9 mouse cellular contexts compared by ENCODE assay signal in the genomic region with DNA sequence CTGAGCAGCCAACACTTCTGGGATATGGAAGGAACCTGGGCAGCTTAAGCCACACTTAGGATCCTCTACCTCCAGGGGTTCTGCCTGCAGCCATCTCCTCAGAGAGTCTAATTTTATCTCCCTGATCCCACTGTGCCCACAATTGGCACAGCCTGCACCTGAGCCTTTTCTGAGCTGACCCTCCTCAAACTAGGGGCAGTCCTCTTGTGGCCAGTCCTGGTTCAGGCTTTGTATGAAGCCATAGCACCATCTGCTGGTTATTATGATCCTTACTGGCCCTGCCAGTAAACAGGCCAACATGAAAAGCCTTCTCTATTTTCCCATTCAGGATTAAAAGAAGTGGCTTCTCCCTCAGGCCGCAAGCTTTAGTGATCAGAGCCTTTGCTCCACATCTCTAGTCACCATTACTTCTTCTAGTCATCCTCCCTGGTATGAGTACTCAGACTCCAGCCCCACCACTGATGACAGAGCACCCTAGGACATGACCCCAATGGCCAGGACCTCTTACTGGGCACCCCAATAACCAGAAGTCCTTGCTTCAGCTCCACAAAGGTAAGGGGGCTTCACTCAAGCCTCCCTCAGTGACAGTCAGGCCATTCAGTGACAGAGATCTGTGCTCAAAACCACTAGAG. TPM values are rescaled to one million over a fixed set of nuclear protein-coding genes. Genes with fewer than 3 reads are reported as not detected.
A peak's percentile ranks its signal among the peaks of the same experiment; 100 is the strongest.
DNase-seq lines count a peak whose midpoint lies in the region; ATAC-seq lines count a peak whose summit lies in the region.
"Had no signal": no experiment of that assay in that cellular context is flagged by ENCODE, and none has a peak within 500 bp of the region (broad histone marks: within the 10 kb centered on the region; RNA-seq: fewer than 3 reads in every experiment).

No protein-coding gene starts in this region.

- H3K4me2 ChIP-seq in limb, embryonic 11.5 days (ENCODE audit: low read depth, severe bottlenecking) = no peak overlapping the region
- no peak overlapping the region for H3K4me2 ChIP-seq in forebrain, embryonic 14.5 days (ENCODE audit: low read length)
- H3K4me2 ChIP-seq: liver, embryonic 13.5 days had no signal

- H3K4me3 ChIP-seq in limb, embryonic 11.5 days (ENCODE audit: low read depth, low read length) = no peak overlapping the region
- no peak overlapping the region for H3K4me3 ChIP-seq in limb, embryonic 10.5 days
- no peak overlapping the region for H3K4me3 ChIP-seq in forebrain, embryonic 14.5 days (ENCODE audit: low read depth, low read length)
- H3K4me3 ChIP-seq: liver, embryonic 13.5 days had no signal

- no peaks in the 10 kb centered on the region for H3K9me3 ChIP-seq in limb, embryonic 11.5 days (ENCODE audit: control insufficient read depth, low read length)
- H3K9me3 ChIP-seq in limb, embryonic 10.5 days (replicated peaks) = no peaks in the 10 kb centered on the region
- H3K9me3 ChIP-seq in forebrain, embryonic 14.5 days (replicated peaks; ENCODE audit: control insufficient read depth, low read length) = no peaks in the 10 kb centered on the region
- H3K9me3 ChIP-seq: liver, embryonic 13.5 days had no signal

- 0 out of 2 replicates have a peak, but pooled peaks have one; percentile 63 for ATAC-seq in limb, embryonic 11.5 days (ENCODE audit: insufficient number of reproducible peaks, low FRiP score, low TSS enrichment, low read depth)
- no peak for ATAC-seq in forebrain, embryonic 14.5 days
- ATAC-seq in CD4-positive, CD25-positive, alpha-beta regulatory T cell, adult 4 months = no peak

- no peak overlapping the region for H3K27ac ChIP-seq in limb, embryonic 11.5 days (replicated peaks; ENCODE audit: low read depth, low read length)
- no peak overlapping the region for H3K27ac ChIP-seq in limb, embryonic 10.5 days
- no peak overlapping the region for H3K27ac ChIP-seq in forebrain, embryonic 14.5 days (ENCODE audit: low read depth, low read length)
- H3K27ac ChIP-seq: liver, embryonic 13.5 days had no signal

- H3K9ac ChIP-seq in limb, embryonic 11.5 days (ENCODE audit: low read length) = no peak overlapping the region
- H3K9ac ChIP-seq in forebrain, embryonic 14.5 days (ENCODE audit: low read length) = no peak overlapping the region
- H3K9ac ChIP-seq: liver, embryonic 13.5 days had no signal

- H3K4me1 ChIP-seq in limb, embryonic 11.5 days (ENCODE audit: control insufficient read depth, insufficient read depth, low read length) = no peaks in the 10 kb centered on the region
- no peaks in the 10 kb centered on the region for H3K4me1 ChIP-seq in limb, embryonic 10.5 days
- no peaks in the 10 kb centered on the region for H3K4me1 ChIP-seq in forebrain, embryonic 14.5 days (ENCODE audit: control insufficient read depth, insufficient read depth, low read length)
- H3K4me1 ChIP-seq: liver, embryonic 13.5 days had no signal

- DNase-seq in limb, embryonic 11.5 days (ENCODE audit: low spot score) = peak; percentile 39
- DNase-seq in limb, embryonic 10.5 days (ENCODE audit: low spot score) = no peak
- DNase-seq in ZHBTc4 (ENCODE audit: low read depth, low spot score) = peak; percentile 31
- DNase-seq in forebrain, embryonic 14.5 days (ENCODE audit: low spot score) = peak; percentile 58
- DNase-seq in kidney, adult 8-10 months = peak; percentile 51 to 57
- peak; percentile 31 for DNase-seq in lung, postnatal 14 days
- DNase-seq in thymus, postnatal 36 days = no peak
- DNase-seq: liver, embryonic 13.5 days had no signal

- 50% methylated on average over 1 of the region's 1 CpGs for WGBS in limb, embryonic 11.5 days
- WGBS in limb, embryonic 10.5 days = 50% methylated on average over 1 of the region's 1 CpGs
- 58% methylated on average over 1 of the region's 1 CpGs for WGBS in forebrain, embryonic 14.5 days

- no peaks in the 10 kb centered on the region for H3K36me3 ChIP-seq in limb, embryonic 11.5 days (ENCODE audit: control insufficient read depth, insufficient read depth, low read length)
- H3K36me3 ChIP-seq in limb, embryonic 10.5 days = no peaks in the 10 kb centered on the region
- H3K36me3 ChIP-seq in forebrain, embryonic 14.5 days (ENCODE audit: control insufficient read depth, insufficient read depth, low read length) = no peaks in the 10 kb centered on the region
- H3K36me3 ChIP-seq: liver, embryonic 13.5 days had no signal

- no peaks in the 10 kb centered on the region for H3K27me3 ChIP-seq in limb, embryonic 11.5 days (ENCODE audit: control insufficient read depth, insufficient read depth, low read length)
- peaks cover 32% of the 10 kb centered on the region for H3K27me3 ChIP-seq in limb, embryonic 10.5 days (ENCODE audit: low read depth, poor library complexity, severe bottlenecking)
- H3K27me3 ChIP-seq in forebrain, embryonic 14.5 days (replicated peaks; ENCODE audit: control insufficient read depth, insufficient read depth, low read length) = no peaks in the 10 kb centered on the region
- H3K27me3 ChIP-seq: liver, embryonic 13.5 days had no signal

RNA-seq across cellular contexts. Expression of gene Smpd1, which starts 26.7 kb away (rescaled TPM):
- 31.6 and 32.6 TPM in 2 replicates for polyA plus RNA-seq in limb, embryonic 11.5 days (2014; fragmentation: Nextera tagmentation; extraction: Ambion mirVana)
- 26.1 and 31.9 TPM in 2 replicates for polyA plus RNA-seq in limb, embryonic 10.5 days (2016; fragmentation: Nextera tagmentation; extraction: Ambion mirVana)
- polyA plus RNA-seq in forebrain, embryonic 14.5 days (2014; fragmentation: Nextera tagmentation; extraction: Ambion mirVana) = 79.9 and 88.5 TPM in 2 replicates
- 10 to 100 TPM; 21.6 to 25.9 TPM for polyA plus RNA-seq in CD4-positive, CD25-positive, alpha-beta regulatory T cell, adult 4 months (2017; shearing (Covaris generic))

RNA-seq across cellular contexts. Expression of gene Cavin3, which starts 45.3 kb away (rescaled TPM):
- polyA plus RNA-seq in limb, embryonic 11.5 days (2014; fragmentation: Nextera tagmentation; extraction: Ambion mirVana) = 21.0 and 21.1 TPM in 2 replicates
- polyA plus RNA-seq in limb, embryonic 10.5 days (2016; fragmentation: Nextera tagmentation; extraction: Ambion mirVana) = 20.4 and 21.6 TPM in 2 replicates
- polyA plus RNA-seq in forebrain, embryonic 14.5 days (2014; fragmentation: Nextera tagmentation; extraction: Ambion mirVana) = 28.6 and 31.3 TPM in 2 replicates
- under 1 TPM in 1 of 2 experiments, not detected in 1; 0.19 TPM for polyA plus RNA-seq in CD4-positive, CD25-positive, alpha-beta regulatory T cell, adult 4 months (2017; shearing (Covaris generic))

RNA-seq across cellular contexts. Expression of gene Apbb1, which starts 54.0 kb away (rescaled TPM):
- polyA plus RNA-seq in limb, embryonic 11.5 days (2014; fragmentation: Nextera tagmentation; extraction: Ambion mirVana) = 54.5 and 60.1 TPM in 2 replicates
- 76.9 and 81.9 TPM in 2 replicates for polyA plus RNA-seq in limb, embryonic 10.5 days (2016; fragmentation: Nextera tagmentation; extraction: Ambion mirVana)
- polyA plus RNA-seq in forebrain, embryonic 14.5 days (2014; fragmentation: Nextera tagmentation; extraction: Ambion mirVana) = 188 and 228 TPM in 2 replicates
- 10 to 100 TPM in 1 of 2 experiments, 1 to 10 TPM in 1; 7.5 to 10.2 TPM for polyA plus RNA-seq in CD4-positive, CD25-positive, alpha-beta regulatory T cell, adult 4 months (2017; shearing (Covaris generic))

Comparison
In these comparisons a context has a peak if more than half of its experiments do, and no peak if none do; other contexts are left out.
1. DNase-seq: peak in limb, embryonic 11.5 days (single experiment), ZHBTc4 (single experiment), forebrain, embryonic 14.5 days (single experiment), kidney, adult 8-10 months (2 of 2) and lung, postnatal 14 days (single experiment); none in limb, embryonic 10.5 days (single experiment) and thymus, postnatal 36 days (0 of 2).
2. RNA of gene Cavin3, which starts 45.3 kb away (polyA plus RNA-seq): 28.6 to 31.3 TPM in forebrain, embryonic 14.5 days, 21.0 to 21.1 TPM in limb, embryonic 11.5 days and 20.4 to 21.6 TPM in limb, embryonic 10.5 days; 0.19 TPM in CD4-positive, CD25-positive, alpha-beta regulatory T cell, adult 4 months; every median in the first group is over 10 times any median in the second.